Mouse (Mus musculus) neural tube, embryonic 13.5 days (tissue): Measurements from ENCODE around the gene Serpina5. TPM values are rescaled to one million over a fixed set of nuclear protein-coding genes. Genes with fewer than 3 reads are reported as not detected.
"Not testable (repeated sequence)": the region's sequence is repeated elsewhere in the genome, so short reads cannot be mapped to it uniquely, and the experiment has no call there.

Source experiments
- ATAC-seq: fragments of 200-750 bp; cut with Nextera tagmentation; 2 replicates; pipeline ENCODE4 v1.8.0; 2017; ENCODE audit warnings: low read depth, mild to moderate bottlenecking, moderate TSS enrichment, moderate library complexity
- H3K27ac ChIP-seq: fragments of 300-500 bp; sonication (generic); replicated peaks from 2 replicates; pipeline ENCODE4 v1.5.1; 2015; ENCODE audit warnings: moderate library complexity, mild to moderate bottlenecking, inconsistent platforms
- H3K27me3 ChIP-seq: fragments of 300-500 bp; sonication (generic); 2 replicates; pipeline ENCODE4 v1.6.1; 2015; ENCODE audit warnings: mild to moderate bottlenecking, inconsistent platforms
- H3K36me3 ChIP-seq: fragments of 300-500 bp; sonication (generic); 2 replicates; pipeline ENCODE4 v1.6.1; 2015; ENCODE audit warnings: mild to moderate bottlenecking, inconsistent platforms
- H3K4me1 ChIP-seq: fragments of 300-500 bp; sonication (generic); replicated peaks from 2 replicates; pipeline ENCODE4 v1.6.1; 2015; ENCODE audit warnings: inconsistent platforms
- H3K4me2 ChIP-seq: fragments of 300-500 bp; sonication (generic); 2 replicates; pipeline ENCODE4 v1.6.1; 2015; ENCODE audit warnings: inconsistent platforms, mild to moderate bottlenecking, moderate library complexity
- H3K4me3 ChIP-seq: fragments of 300-500 bp; sonication (generic); 2 replicates; pipeline ENCODE4 v1.5.1; 2015; ENCODE audit warnings: mild to moderate bottlenecking, inconsistent platforms
- H3K9ac ChIP-seq: fragments of 300-500 bp; sonication (generic); 2 replicates; pipeline ENCODE4 v1.6.1; 2015; ENCODE audit warnings: moderate library complexity, mild to moderate bottlenecking, inconsistent platforms
- H3K9me3 ChIP-seq: fragments of 300-500 bp; sonication (generic); 2 replicates; pipeline ENCODE4 v1.6.1; 2016; ENCODE audit warnings: inconsistent platforms
- WGBS: fragments of 180-500 bp; shearing (Covaris S2); methylation state at CpG from one replicate; pipeline ENCODE4 v1.1.7; 2015; 5-methylcytosine and 5-hydroxymethylcytosine counted together
- polyA plus RNA-seq: library from polyadenylated mRNA; unstranded; fragments of >200 nt; fragmentation: Nextera tagmentation; extraction: Ambion mirVana; gene quantifications from 2 replicates; pipeline ENCODE4 v1.2.1, GENCODE M21; 2015

The Serpina5 gene
- polyA plus RNA-seq, 1 experiment from 2014 or later: not detected

- no peak for ATAC-seq
- no peak overlapping the region for H3K4me3 ChIP-seq
- peaks cover 5% of the 10 kb centered on the region; the same call in 1 of the 2 replicates for H3K4me1 ChIP-seq
- no peak overlapping the region for H3K9ac ChIP-seq
- H3K36me3 ChIP-seq: no peaks in the 10 kb centered on the region
- no peak overlapping the region for H3K4me2 ChIP-seq
- 70% methylated on average over 5 of the region's 5 CpGs for WGBS
- H3K27me3 ChIP-seq: no peaks in the 10 kb centered on the region
- no peaks in the 10 kb centered on the region for H3K9me3 ChIP-seq
- no peak overlapping the region for H3K27ac ChIP-seq
Measured at GRCm38 (mm10) chr12:104072286-104072685, 28.6 kb upstream of the Serpina5 start.

- H3K27me3 ChIP-seq: no peaks in the 10 kb centered on the region
- WGBS: 76% methylated on average over 2 of the region's 2 CpGs
- no peak overlapping the region for H3K4me2 ChIP-seq
- no peak overlapping the region for H3K9ac ChIP-seq
- no peaks in the 10 kb centered on the region for H3K9me3 ChIP-seq
- no peak overlapping the region for H3K27ac ChIP-seq
- no peaks in the 10 kb centered on the region for H3K4me1 ChIP-seq
- H3K36me3 ChIP-seq: no peaks in the 10 kb centered on the region
- H3K4me3 ChIP-seq: no peak overlapping the region
- ATAC-seq: no peak
Measured at GRCm38 (mm10) chr12:104090119-104090518, 10.8 kb upstream of the Serpina5 start.

GRCm38 (mm10) chr12:104091303-104091702 is 9.6 kb upstream of the Serpina5 start:
- Histone ChIP-seq H3K4me3 (no peak overlapping the region), H3K27ac (no peak overlapping the region), H3K27me3 (no peaks in the 10 kb centered on the region), H3K4me1 (no peaks in the 10 kb centered on the region), H3K36me3 (no peaks in the 10 kb centered on the region), H3K9me3 (no peaks in the 10 kb centered on the region), H3K9ac (no peak overlapping the region), H3K4me2 (no peak overlapping the region)
- no peak for ATAC-seq
- WGBS: 83% methylated on average over 1 of the region's 1 CpGs

GRCm38 (mm10) chr12:104105847-104106246 is 4.9 kb downstream of the Serpina5 start:
- Histone ChIP-seq H3K9me3 (no peaks in the 10 kb centered on the region), H3K4me2 (no peak overlapping the region), H3K27ac (no peak overlapping the region), H3K4me1 (no peaks in the 10 kb centered on the region), H3K36me3 (no peaks in the 10 kb centered on the region), H3K4me3 (no peak overlapping the region), H3K9ac (no peak overlapping the region), H3K27me3 (no peaks in the 10 kb centered on the region)
- ATAC-seq: no peak

GRCm38 (mm10) chr12:104106919-104107318 is 6.0 kb downstream of the Serpina5 start:
- Histone ChIP-seq H3K27ac (no peak overlapping the region), H3K27me3 (no peaks in the 10 kb centered on the region), H3K36me3 (no peaks in the 10 kb centered on the region), H3K4me3 (no peak overlapping the region), H3K4me2 (no peak overlapping the region), H3K9ac (no peak overlapping the region), H3K4me1 (no peaks in the 10 kb centered on the region), H3K9me3 (no peaks in the 10 kb centered on the region)
- ATAC-seq: no peak

GRCm38 (mm10) chr12:104108507-104108906 is 7.6 kb downstream of the Serpina5 start:
- WGBS: 83% methylated on average over 2 of the region's 2 CpGs
- Histone ChIP-seq H3K36me3 (no peaks in the 10 kb centered on the region), H3K4me1 (no peaks in the 10 kb centered on the region), H3K9ac (no peak overlapping the region), H3K9me3 (no peaks in the 10 kb centered on the region), H3K27ac (no peak overlapping the region), H3K27me3 (no peaks in the 10 kb centered on the region), H3K4me3 (no peak overlapping the region), H3K4me2 (no peak overlapping the region)
- no peak for ATAC-seq

- not testable (repeated sequence) for H3K4me3 ChIP-seq, ATAC-seq, H3K27ac ChIP-seq, H3K4me1 ChIP-seq, H3K9ac ChIP-seq, H3K36me3 ChIP-seq, H3K9me3 ChIP-seq, H3K27me3 ChIP-seq, H3K4me2 ChIP-seq
- 94% methylated on average over 11 of the region's 11 CpGs for WGBS
Measured at GRCm38 (mm10) chr12:104112333-104112732, 11.4 kb downstream of the Serpina5 start, which contains the start of gene Serpina3a. Gene Serpina3a, plus strand, starts transcription at chr12:104112724.

GRCm38 (mm10) chr12:104114921-104115579 is 14.1 kb downstream of the Serpina5 start:
- H3K4me2 ChIP-seq: no peak overlapping the region
- WGBS: 66% methylated on average over 3 of the region's 3 CpGs
- no peaks in the 10 kb centered on the region for H3K27me3 ChIP-seq
- ATAC-seq: no peak
- no peaks in the 10 kb centered on the region for H3K9me3 ChIP-seq
- no peak overlapping the region for H3K9ac ChIP-seq
- no peaks in the 10 kb centered on the region for H3K4me1 ChIP-seq
- H3K27ac ChIP-seq: no peak overlapping the region
- no peak overlapping the region for H3K4me3 ChIP-seq
- H3K36me3 ChIP-seq: no peaks in the 10 kb centered on the region

GRCm38 (mm10) chr12:104123097-104123496 is 22.2 kb downstream of the Serpina5 start:
- no peak overlapping the region for H3K4me3 ChIP-seq
- H3K4me1 ChIP-seq: no peaks in the 10 kb centered on the region
- no peaks in the 10 kb centered on the region for H3K36me3 ChIP-seq
- WGBS: 86% methylated on average over 1 of the region's 1 CpGs
- H3K27ac ChIP-seq: no peak overlapping the region
- no peaks in the 10 kb centered on the region for H3K9me3 ChIP-seq
- H3K27me3 ChIP-seq: no peaks in the 10 kb centered on the region
- no peak overlapping the region for H3K9ac ChIP-seq
- H3K4me2 ChIP-seq: no peak overlapping the region
- no peak for ATAC-seq

- Histone ChIP-seq H3K9ac (no peak overlapping the region), H3K36me3 (no peaks in the 10 kb centered on the region), H3K27ac (no peak overlapping the region), H3K9me3 (no peaks in the 10 kb centered on the region), H3K27me3 (no peaks in the 10 kb centered on the region), H3K4me1 (no peaks in the 10 kb centered on the region), H3K4me2 (no peak overlapping the region), H3K4me3 (no peak overlapping the region)
- 81% methylated on average over 2 of the region's 2 CpGs for WGBS
- ATAC-seq: no peak
Measured at GRCm38 (mm10) chr12:104123996-104124395, 23.1 kb downstream of the Serpina5 start.

- no peaks in the 10 kb centered on the region for H3K9me3 ChIP-seq
- no peak overlapping the region for H3K9ac ChIP-seq
- H3K27me3 ChIP-seq: no peaks in the 10 kb centered on the region
- H3K27ac ChIP-seq: no peak overlapping the region
- WGBS: 88% methylated on average over 5 of the region's 5 CpGs
- H3K4me1 ChIP-seq: no peaks in the 10 kb centered on the region
- no peaks in the 10 kb centered on the region for H3K36me3 ChIP-seq
- H3K4me2 ChIP-seq: no peak overlapping the region
- H3K4me3 ChIP-seq: no peak overlapping the region
- ATAC-seq: no peak
Measured at GRCm38 (mm10) chr12:104125021-104125560, 24.2 kb downstream of the Serpina5 start.

GRCm38 (mm10) chr12:104127696-104128095 is 26.8 kb downstream of the Serpina5 start, which contains the start of gene Serpina3b:
Gene Serpina3b, plus strand, starts transcription at chr12:104127996.
- Histone ChIP-seq H3K4me2 (no peak within 1 kb of the TSS), H3K9me3 (no peaks in the 10 kb centered on the region), H3K4me1 (no peaks in the 10 kb centered on the region), H3K27me3 (no peaks in the 10 kb centered on the region), H3K27ac (no peak within 1 kb of the TSS), H3K9ac (no peak within 1 kb of the TSS), H3K36me3 (no peaks in the 10 kb centered on the region), H3K4me3 (no peak within 1 kb of the TSS)
- WGBS: 82% methylated on average over 5 of the region's 5 CpGs
- ATAC-seq: no peak

- Histone ChIP-seq H3K4me3 (no peak overlapping the region), H3K27me3 (no peaks in the 10 kb centered on the region), H3K36me3 (no peaks in the 10 kb centered on the region), H3K9me3 (no peaks in the 10 kb centered on the region), H3K4me2 (no peak overlapping the region), H3K27ac (no peak overlapping the region), H3K4me1 (no peaks in the 10 kb centered on the region), H3K9ac (no peak overlapping the region)
- no peak for ATAC-seq
Measured at GRCm38 (mm10) chr12:104131041-104131440, 30.1 kb downstream of the Serpina5 start.
